Mouse (Mus musculus) CH12.LX (cell line): Measurements from ENCODE around the gene Kif12. TPM values are rescaled to one million over a fixed set of nuclear protein-coding genes. Genes with fewer than 3 reads are reported as not detected.

Source experiments
- DNase-seq: peaks from one replicate; pipeline ENCODE4 v3.0.0-alpha.2; 2013; ENCODE audit errors: extremely low read depth
- H3K27ac ChIP-seq: 2 replicates; pipeline ENCODE4 v1.5.1; 2012; ENCODE audit warnings: low read depth, mild to moderate bottlenecking, control low read depth, moderate library complexity; ENCODE audit not compliant: insufficient read depth
- H3K27me3 ChIP-seq: replicated peaks from 2 replicates; pipeline ENCODE3; 2012; ENCODE audit warnings: inconsistent platforms
- H3K36me3 ChIP-seq, 2 experiments: replicated peaks in 1 of 2; 2 replicates each; pipeline versions ENCODE3 to v1.6.1; 2012; ENCODE audit warnings: inconsistent platforms in 1 of 2, low read length in 1 of 2, mild to moderate bottlenecking in 1 of 2, mixed read lengths in 1 of 2, moderate library complexity in 1 of 2; ENCODE audit not compliant: control insufficient read depth in 1 of 2, insufficient read depth in 1 of 2
- H3K4me1 ChIP-seq, 2 experiments: 2 replicates each; pipeline ENCODE4 v1.6.1; 2012; ENCODE audit warnings: inconsistent platforms in 1 of 2, moderate library complexity in 1 of 2; ENCODE audit not compliant: insufficient read depth in 2 of 2, control insufficient read depth in 1 of 2
- H3K4me2 ChIP-seq: 2 replicates; pipeline ENCODE4 v1.6.1; 2012; ENCODE audit warnings: low read depth, mild to moderate bottlenecking, control low read depth; ENCODE audit not compliant: poor library complexity, insufficient read depth, severe bottlenecking
- H3K4me3 ChIP-seq, 3 experiments: fragments of 150-350 bp in 1 of 3; sonication (generic) in 1 of 3; replicated peaks in 1 of 3; 2 replicates each; pipeline versions ENCODE3 to v1.5.1; 2011 to 2012; ENCODE audit warnings: low read depth in 2 of 3, low read length in 2 of 3, mild to moderate bottlenecking in 2 of 3, moderate library complexity in 2 of 3, control low read depth in 1 of 3, improper control_type of control experiment in 1 of 3, inconsistent platforms in 1 of 3, mixed read lengths in 1 of 3; ENCODE audit not compliant: poor library complexity in 1 of 3
- H3K79me2 ChIP-seq: replicated peaks from 2 replicates; pipeline ENCODE4 v1.6.1; 2012; ENCODE audit warnings: mild to moderate bottlenecking, moderate library complexity; ENCODE audit not compliant: control insufficient read depth, poor library complexity, insufficient read depth, severe bottlenecking; ENCODE audit errors: extremely low read depth
- H3K9ac ChIP-seq: 2 replicates; pipeline ENCODE4 v1.6.1; 2012; ENCODE audit warnings: low read depth, mild to moderate bottlenecking, control low read depth, moderate library complexity; ENCODE audit not compliant: insufficient read depth
- H3K9me3 ChIP-seq: replicated peaks from 2 replicates; pipeline ENCODE3; 2012; ENCODE audit warnings: low read length, inconsistent platforms, mixed read lengths
- BHLHE40 ChIP-seq: IDR thresholded peaks from 2 replicates; pipeline ENCODE4 v1.6.1; 2011; ENCODE audit warnings: mild to moderate bottlenecking, low read depth, low read length, improper control_type of control experiment
- CHD1 ChIP-seq: IDR thresholded peaks from 2 replicates; pipeline ENCODE4 v1.6.1; 2012; ENCODE audit warnings: low read depth, low read length, improper control_type of control experiment, inconsistent platforms
- CTCF ChIP-seq, 2 experiments: IDR thresholded peaks in 1 of 2; conservative IDR thresholded peaks in 1 of 2; 2 replicates each; pipeline ENCODE4 v1.5.1; 2011 to 2012; ENCODE audit warnings: low read depth in 2 of 2, low read length in 2 of 2, improper control_type of control experiment in 1 of 2, inconsistent platforms in 1 of 2, mild to moderate bottlenecking in 1 of 2, moderate library complexity in 1 of 2
- ELF1 ChIP-seq: IDR thresholded peaks from 2 replicates; pipeline ENCODE4 v1.6.1; 2014; ENCODE audit warnings: low read depth, mild to moderate bottlenecking, inconsistent platforms, low read length, improper control_type of control experiment
- HCFC1 ChIP-seq: IDR thresholded peaks from 2 replicates; pipeline ENCODE4 v1.6.1; 2012; ENCODE audit warnings: low read depth, mild to moderate bottlenecking, inconsistent platforms, low read length, improper control_type of control experiment
- MAX ChIP-seq: IDR thresholded peaks from 2 replicates; pipeline ENCODE4 v1.6.1; 2011; ENCODE audit warnings: low read length, improper control_type of control experiment
- MEF2A ChIP-seq: IDR thresholded peaks from 2 replicates; pipeline ENCODE4 v1.6.1; 2014; ENCODE audit warnings: low read depth, mild to moderate bottlenecking, inconsistent platforms, low read length, improper control_type of control experiment, borderline replicate concordance
- MYC ChIP-seq: IDR thresholded peaks from 2 replicates; pipeline ENCODE4 v1.6.1; 2011; ENCODE audit warnings: low read depth, mild to moderate bottlenecking, improper control_type of control experiment, low read length
- PAX5 ChIP-seq: IDR thresholded peaks from 2 replicates; pipeline ENCODE4 v1.6.1; 2012; ENCODE audit warnings: low read length, inconsistent platforms, mixed read lengths
- POLR2A ChIP-seq: IDR thresholded peaks from 2 replicates; pipeline ENCODE4 v1.6.1; 2011; ENCODE audit warnings: low read depth, mild to moderate bottlenecking, improper control_type of control experiment, low read length
- POLR2AphosphoS2 ChIP-seq: IDR thresholded peaks from 2 replicates; pipeline ENCODE4 v1.6.1; 2011; ENCODE audit warnings: low read depth, low read length, improper control_type of control experiment
- RAD21 ChIP-seq: IDR thresholded peaks from 2 replicates; pipeline ENCODE4 v1.6.1; 2011; ENCODE audit warnings: low read depth, mild to moderate bottlenecking, low read length, improper control_type of control experiment, moderate library complexity
- SMC3 ChIP-seq: IDR thresholded peaks from 2 replicates; pipeline ENCODE4 v1.6.1; 2011; ENCODE audit warnings: low read depth, low read length, improper control_type of control experiment
- UBTF ChIP-seq: IDR thresholded peaks from 2 replicates; pipeline ENCODE4 v1.6.1; 2012; ENCODE audit warnings: low read depth, mild to moderate bottlenecking, inconsistent platforms, low read length, improper control_type of control experiment, moderate library complexity
- USF1 ChIP-seq: IDR thresholded peaks from 2 replicates; pipeline ENCODE4 v1.6.1; 2014; ENCODE audit warnings: low read depth, mild to moderate bottlenecking, inconsistent platforms, low read length, improper control_type of control experiment
- ZMIZ1 ChIP-seq: IDR thresholded peaks from 2 replicates; pipeline ENCODE4 v1.6.1; 2012; ENCODE audit warnings: low read depth, mild to moderate bottlenecking, inconsistent platforms, low read length, improper control_type of control experiment
- dilution Hi-C: fragments of 300-500 bp; cut with MboI; formaldehyde crosslinking; loops from 2 replicates; pipeline ENCODE4 v1.14.3; 2020; ENCODE audit warnings: low sequenced_read_pairs; ENCODE audit not compliant: extremely low pct_unique_long_range_greater_than_20kb, extremely low pct_ligation_motif_present
- in situ Hi-C: fragments of 300-500 bp; cut with MboI; formaldehyde crosslinking; loops from 3 replicates; pipeline ENCODE4 v1.14.3; 2019; ENCODE audit warnings: low sequenced_read_pairs, low pct_ligation_motif_present, low pct_unique_long_range_greater_than_20kb, mixed read lengths
- polyA plus RNA-seq: library from polyadenylated mRNA; unstranded; fragments of >175 nt; gene quantifications from 2 replicates; pipeline ENCODE4 v1.2.1, GENCODE M21; 2012; ENCODE audit warnings: low read depth; ENCODE audit not compliant: insufficient read length
- total RNA-seq, 2 experiments: library from RNA; depleted of rRNA; stranded (reverse); fragments of 300-350 nt in 1 of 2; fragments of >200 nt in 1 of 2; gene quantifications; 2 replicates each; pipeline ENCODE4 v1.2.3; 2012 to 2014

The Kif12 gene
- total and polyA plus RNA-seq, 3 experiments = not detected

DNA sequence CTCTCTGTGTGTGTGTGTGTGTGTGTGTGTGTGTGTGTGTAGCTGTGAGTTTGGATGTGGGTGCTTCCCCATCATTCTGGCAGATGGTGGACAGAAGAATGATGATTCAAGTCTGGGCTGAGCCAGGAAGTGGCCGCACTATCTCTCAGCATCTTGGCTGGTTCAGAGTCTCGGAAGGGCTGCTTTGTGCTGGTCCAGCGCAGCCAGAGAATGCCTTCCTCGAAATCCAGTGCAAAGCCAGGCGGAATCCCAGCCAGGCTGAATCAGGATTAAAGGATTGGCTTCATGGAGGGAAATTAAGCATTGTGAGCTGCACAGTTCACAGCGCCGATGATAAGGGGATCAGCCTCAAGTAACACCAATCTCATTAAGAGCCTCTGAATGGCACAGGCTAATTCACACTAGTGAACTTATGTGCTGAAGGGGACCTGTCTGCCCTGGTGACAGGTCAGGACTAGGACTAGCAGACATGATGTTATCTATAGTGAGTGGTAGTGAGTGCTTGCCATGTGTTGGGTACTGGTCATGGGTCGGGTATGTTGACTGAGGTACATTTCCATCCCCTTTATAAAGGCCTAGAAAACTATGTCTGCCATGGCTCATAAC is 47.0 kb downstream of the Kif12 start:
- no peaks in the 10 kb centered on the region for H3K79me2 ChIP-seq
- DNase-seq = no peak
- no peak overlapping the region for H3K4me2 ChIP-seq
- H3K4me1 ChIP-seq = no peaks in the 10 kb centered on the region
- in situ Hi-C loops (loop anchor here (25.0 kb wide), 2 partner anchors 238 to 338 kb away; no protein-coding TSS in a partner anchor), dilution Hi-C loops (no loop called here)
- peaks cover 70% of the 10 kb centered on the region for H3K27me3 ChIP-seq
- H3K36me3 ChIP-seq = no peaks in the 10 kb centered on the region
- no peak overlapping the region for H3K27ac ChIP-seq
- H3K9me3 ChIP-seq = peaks cover 8% of the 10 kb centered on the region
- H3K4me3 ChIP-seq = no peak overlapping the region
- no peak overlapping the region for H3K9ac ChIP-seq
- TF ChIP-seq MEF2A (no peak), BHLHE40 (no peak), ELF1 (no peak), POLR2AphosphoS2 (no peak), PAX5 (no peak), RAD21 (no peak), POLR2A (no peak), MYC (no peak), CHD1 (no peak), USF1 (no peak), UBTF (no peak), MAX (no peak), ZMIZ1 (no peak), HCFC1 (no peak)

DNA sequence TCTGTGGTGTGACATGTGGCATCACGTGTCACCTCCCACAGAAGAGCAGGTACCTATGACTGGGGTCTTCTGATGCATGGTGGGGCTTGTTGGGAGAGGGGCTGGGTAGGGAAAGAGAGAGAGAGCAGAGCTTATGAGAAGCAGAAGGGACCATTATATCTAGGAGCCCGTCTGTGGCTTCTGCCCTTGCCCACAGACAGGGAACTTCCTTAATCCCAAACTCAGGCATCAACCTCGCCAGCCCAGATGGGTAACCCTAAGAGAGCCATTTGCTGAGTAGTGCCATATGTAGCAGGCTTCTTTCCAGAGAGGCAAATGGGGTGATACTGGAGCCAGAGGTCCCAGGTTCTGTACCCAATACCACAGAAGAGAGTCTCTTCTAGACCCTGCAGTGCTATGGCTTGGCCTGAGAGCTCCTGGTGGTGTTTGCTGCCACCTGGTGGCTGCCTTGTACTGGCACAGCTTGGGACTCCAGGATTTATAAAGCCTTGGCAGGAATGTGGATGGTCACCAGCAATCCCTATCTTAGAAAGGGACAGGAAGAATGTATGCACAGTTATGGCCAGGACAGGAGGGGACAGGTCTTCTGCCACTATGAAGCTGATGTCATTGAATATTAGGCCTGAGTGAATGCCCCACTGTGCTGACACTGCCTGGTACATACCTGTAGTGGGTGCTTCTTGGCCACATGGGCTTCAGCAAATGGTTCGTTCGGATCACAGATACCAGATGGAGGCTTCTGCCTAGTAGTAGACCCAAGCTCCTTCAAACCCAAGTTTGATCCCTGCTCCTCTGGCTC is 53.1 kb downstream of the Kif12 start:
- Histone ChIP-seq H3K9ac (no peak overlapping the region), H3K79me2 (no peaks in the 10 kb centered on the region), H3K9me3 (peaks cover 8% of the 10 kb centered on the region), H3K27me3 (peaks cover 66% of the 10 kb centered on the region), H3K36me3 (no peaks in the 10 kb centered on the region), H3K4me2 (no peak overlapping the region), H3K4me3 (no peak overlapping the region), H3K27ac (no peak overlapping the region), H3K4me1 (no peaks in the 10 kb centered on the region)
- peak; percentile 61 for DNase-seq
- dilution Hi-C loops = no loop called here
- TF ChIP-seq MEF2A (no peak), RAD21 (peak; percentile 88), SMC3 (peak; percentile 87), CTCF (conservative IDR thresholded peaks at IDR 0.05 in 1 of 2, IDR thresholded peaks at IDR 0.05 in 1 of 2; ENCODE audit: low read depth in 2 of 2, low read length in 2 of 2) (peak; percentile 81 to 92), USF1 (no peak)
- in situ Hi-C loops = loop anchor here (25.0 kb wide), 1 partner anchor 332 kb away; no protein-coding TSS in a partner anchor

Other genes starting within 250 kb of the Kif12 start
- gene Zfp618, start 206.6 kb downstream of the Kif12 start, total RNA-seq (2012; rRNA removed) = not detected in 2 replicates
- gene Zfp618, start 206.6 kb downstream of the Kif12 start, total RNA-seq (2014; rRNA removed) = not detected in 2 replicates
- gene Zfp618, start 206.6 kb downstream of the Kif12 start, polyA plus RNA-seq = not detected in 2 replicates
- gene Ambp, start 17.3 kb downstream of the Kif12 start, total RNA-seq (2012; rRNA removed) = not detected in 2 replicates
- gene Ambp, start 17.3 kb downstream of the Kif12 start, total RNA-seq (2014; rRNA removed) = not detected in 2 replicates
- not detected in 2 replicates for gene Ambp, start 17.3 kb downstream of the Kif12 start, polyA plus RNA-seq
- 0.04 and 0.08 TPM in 2 replicates for gene Col27a1, start 41.9 kb upstream of the Kif12 start, total RNA-seq (2012; rRNA removed)
- gene Col27a1, start 41.9 kb upstream of the Kif12 start, total RNA-seq (2014; rRNA removed) = 0.05 TPM in 1 of 2 replicates, not detected in the other
- not detected in 2 replicates for gene Col27a1, start 41.9 kb upstream of the Kif12 start, polyA plus RNA-seq
- gene Orm1, start 172.4 kb upstream of the Kif12 start, total RNA-seq (2012; rRNA removed) = not detected in 2 replicates
- not detected in 2 replicates for gene Orm1, start 172.4 kb upstream of the Kif12 start, total RNA-seq (2014; rRNA removed)
- gene Orm1, start 172.4 kb upstream of the Kif12 start, polyA plus RNA-seq = not detected in 2 replicates
- gene Orm3, start 184.0 kb upstream of the Kif12 start, total RNA-seq (2012; rRNA removed) = not detected in 2 replicates
- gene Orm3, start 184.0 kb upstream of the Kif12 start, total RNA-seq (2014; rRNA removed) = not detected in 2 replicates
- gene Orm3, start 184.0 kb upstream of the Kif12 start, polyA plus RNA-seq = 0.30 and 0.33 TPM in 2 replicates
- gene Orm2, start 190.3 kb upstream of the Kif12 start, total RNA-seq (2012; rRNA removed) = not detected in 2 replicates
- gene Orm2, start 190.3 kb upstream of the Kif12 start, total RNA-seq (2014; rRNA removed) = not detected in 2 replicates
- 0.53 TPM in 1 of 2 replicates, not detected in the other for gene Orm2, start 190.3 kb upstream of the Kif12 start, polyA plus RNA-seq
- gene Akna, start 231.2 kb upstream of the Kif12 start, total RNA-seq (2012; rRNA removed) = 19.3 and 28.0 TPM in 2 replicates
- gene Akna, start 231.2 kb upstream of the Kif12 start, total RNA-seq (2014; rRNA removed) = 5.1 and 6.5 TPM in 2 replicates
- gene Akna, start 231.2 kb upstream of the Kif12 start, polyA plus RNA-seq = 28.5 and 37.5 TPM in 2 replicates